In the genomic region with DNA sequence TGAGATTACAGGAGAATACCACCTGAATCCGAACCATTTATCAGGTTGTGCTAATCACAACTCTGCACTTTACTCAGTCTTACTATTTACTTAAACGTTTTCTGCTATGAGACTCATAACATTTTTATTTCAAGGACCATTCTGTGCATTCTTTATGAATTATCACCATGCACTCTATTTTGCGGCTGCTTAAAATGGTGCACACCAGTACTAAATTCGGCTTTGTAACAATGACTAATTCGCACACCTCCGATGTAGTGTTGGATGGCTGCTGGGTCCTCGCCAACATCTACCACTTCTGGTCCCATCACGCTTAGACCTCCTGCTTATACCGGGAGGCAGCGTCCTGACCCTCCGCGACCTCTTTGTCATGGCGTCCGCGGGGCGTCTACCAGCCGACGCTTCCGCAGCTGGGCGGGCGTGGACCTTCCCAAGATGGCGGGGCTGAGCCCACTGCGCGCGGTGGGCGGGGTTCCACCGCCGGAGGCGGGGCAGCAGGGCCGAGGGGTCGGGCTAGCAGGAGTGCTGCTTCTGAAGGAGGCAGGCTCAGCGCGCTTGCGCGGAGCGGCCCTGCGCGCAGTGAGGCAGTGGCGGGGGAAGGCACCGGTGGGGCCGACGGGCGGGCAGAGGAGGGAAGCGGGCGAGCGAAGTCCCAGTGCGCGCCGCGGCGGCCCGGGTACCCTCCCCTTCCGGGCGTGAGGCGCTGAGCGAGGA, we compare ENCODE assay signal across 8 mouse cellular contexts. TPM values are rescaled to one million over a fixed set of nuclear protein-coding genes. Genes with fewer than 3 reads are reported as not detected.
A peak's percentile ranks its signal among the peaks of the same experiment; 100 is the strongest.
DNase-seq lines count a peak whose midpoint lies in the region; ATAC-seq and TF ChIP-seq lines count a peak whose summit lies in the region.

A gene (plus strand): TSS at position 590 of the 714 bp plus-strand sequence.

- H3K36me3 ChIP-seq in megakaryocyte, embryonic 14.5 days (replicated peaks; ENCODE audit: low read length), result no peaks in the 10 kb centered on the region

- peak; percentile 76 for TF ChIP-seq POLR2A in cortical plate, adult 2 months (IDR thresholded peaks at IDR 0.05; ENCODE audit: extremely low read depth, insufficient read depth, low read length)

- no peak for TF ChIP-seq CTCF in cortical plate, adult 2 months (IDR thresholded peaks at IDR 0.05; ENCODE audit: extremely low read depth, insufficient read depth, low read length)

- ATAC-seq in activated CD4-positive, CD25-positive, alpha-beta regulatory T cell, adult 4 months, result peak; percentile 82

- H3K9me3 ChIP-seq in megakaryocyte, embryonic 14.5 days, result no peaks in the 10 kb centered on the region

- peaks cover 2% of the 10 kb centered on the region; the same call in 1 of the 2 replicates for H3K4me1 ChIP-seq in cortical plate, adult 2 months (ENCODE audit: control insufficient read depth, insufficient read depth, low read length)
- H3K4me1 ChIP-seq in megakaryocyte, embryonic 14.5 days, result peaks cover 25% of the 10 kb centered on the region

- peak within 1 kb of the TSS; percentile 98 for H3K27ac ChIP-seq in cortical plate, adult 2 months (ENCODE audit: insufficient read depth, low read length)

- H3K27me3 ChIP-seq in megakaryocyte, embryonic 14.5 days (replicated peaks), result no peaks in the 10 kb centered on the region

- DNase-seq in gastrocnemius, adult 8-10 months (ENCODE audit: low spot score in 2 of 2), result peak; percentile 98
- peak; percentile 86 for DNase-seq in hindlimb bud, embryonic 11.5 days (ENCODE audit: extremely low spot score, low read depth, low spot score)
- peak; percentile 87 to 98 for DNase-seq in left cerebral cortex, adult 8-10 months (ENCODE audit: low spot score in 2 of 2)
- peak; percentile 98 to 99 for DNase-seq in right cerebral cortex, postnatal 10 days (ENCODE audit: low spot score in 2 of 2)
- peak; percentile 95 for DNase-seq in urinary bladder, postnatal 25 days (ENCODE audit: low spot score)

- peak within 1 kb of the TSS; percentile 62 for H3K4me3 ChIP-seq in cortical plate, adult 2 months (ENCODE audit: insufficient read depth, low read length)
- H3K4me3 ChIP-seq in megakaryocyte, embryonic 14.5 days (replicated peaks), result peak within 1 kb of the TSS; percentile 99

RNA-seq across cellular contexts. Expression of the gene that starts here (rescaled TPM):
- 10 to 100 TPM; 49.6 to 52.2 TPM for polyA plus RNA-seq in activated CD4-positive, CD25-positive, alpha-beta regulatory T cell, adult 4 months (2017; shearing (Covaris generic))
- 39.8 and 41.0 TPM in 2 replicates for polyA plus RNA-seq in cortical plate, adult 2 months (2012; rRNA removed)
- total RNA-seq in gastrocnemius, adult 8-10 months (2022), result 100 to 1,000 TPM in 1 of 4 experiments, 10 to 100 TPM in 3; 76.7 to 101 (median 81.9) TPM
- total RNA-seq in left cerebral cortex, adult 8-10 months (2022), result 10 to 100 TPM; 41.9 to 47.2 (median 44.4) TPM
- 13.4 and 25.9 TPM in 2 replicates for polyA plus RNA-seq in megakaryocyte, embryonic 14.5 days (2012; ENCODE audit: insufficient read depth, low replicate concordance)

Comparison
In these comparisons a context has a peak if more than half of its experiments do, and no peak if none do; other contexts are left out.
1. Peak in every context shown above with its lines: DNase-seq, ATAC-seq, H3K4me3 ChIP-seq and H3K27ac ChIP-seq.